Mouse (Mus musculus): ENCODE measurements around the gene Klk1b9. TPM values are rescaled to one million over a fixed set of nuclear protein-coding genes. Genes with fewer than 3 reads are reported as not detected.

Gene Klk1b9
- total RNA-seq (2023; ENCODE audit: inconsistent age) = not detected in 4 replicates

DNA sequence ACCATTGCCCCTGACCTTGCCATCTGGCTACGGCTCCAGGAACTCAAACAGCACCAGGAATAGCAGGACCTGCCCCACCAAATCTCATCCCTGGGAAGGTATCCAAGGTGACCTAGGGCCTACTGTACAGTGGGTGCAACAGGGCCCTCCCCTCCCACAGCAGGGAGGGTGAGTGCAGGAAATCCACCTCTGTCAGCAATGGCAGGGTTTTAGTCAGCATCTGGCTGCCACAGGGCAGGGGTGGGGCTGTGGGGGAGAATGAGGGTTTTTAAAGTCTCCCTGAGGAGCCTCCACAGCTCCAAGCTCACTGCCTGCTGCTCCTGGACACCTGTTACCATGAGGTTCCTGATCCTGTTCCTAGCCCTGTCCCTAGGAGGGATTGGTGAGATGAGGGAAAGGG lies at the start of gene Klk1b9:
Klk1b9 (plus strand) TSS at position 301 of the 400 bp plus-strand sequence.

GRCm38 (mm10) chr7:43933440-43933839 lies 42.4 kb upstream of the Klk1b9 start, which contains the start of gene Klk15:
Klk15 (plus strand) TSS chr7:43933740.

GRCm38 (mm10) chr7:43950364-43950763 lies 25.5 kb upstream of the Klk1b9 start, which contains the start of gene Klk1b8:
Klk1b8 (plus strand) TSS chr7:43950664.

DNA sequence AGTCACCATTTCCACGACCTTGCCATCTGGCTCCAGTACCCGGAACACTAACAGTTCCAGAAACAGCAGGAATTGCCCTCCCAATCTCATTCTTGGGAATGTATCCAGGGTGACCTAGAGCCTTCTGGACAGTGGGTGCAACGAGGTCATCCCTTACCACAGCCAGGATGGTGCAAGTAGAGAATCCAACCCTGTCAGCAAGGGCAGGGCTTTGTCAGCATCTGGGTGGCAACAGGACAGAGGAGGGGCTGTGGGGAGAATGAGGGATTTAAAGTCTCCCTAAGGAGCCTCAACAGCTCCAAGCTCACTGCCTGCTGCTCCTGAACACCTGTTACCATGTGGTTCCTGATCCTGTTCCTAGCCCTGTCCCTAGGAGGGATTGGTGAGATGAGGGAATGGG lies 9.4 kb upstream of the Klk1b9 start, which contains the start of gene Klk1b1:
Klk1b1 (plus strand) TSS at position 301 of the 400 bp plus-strand sequence.

DNA sequence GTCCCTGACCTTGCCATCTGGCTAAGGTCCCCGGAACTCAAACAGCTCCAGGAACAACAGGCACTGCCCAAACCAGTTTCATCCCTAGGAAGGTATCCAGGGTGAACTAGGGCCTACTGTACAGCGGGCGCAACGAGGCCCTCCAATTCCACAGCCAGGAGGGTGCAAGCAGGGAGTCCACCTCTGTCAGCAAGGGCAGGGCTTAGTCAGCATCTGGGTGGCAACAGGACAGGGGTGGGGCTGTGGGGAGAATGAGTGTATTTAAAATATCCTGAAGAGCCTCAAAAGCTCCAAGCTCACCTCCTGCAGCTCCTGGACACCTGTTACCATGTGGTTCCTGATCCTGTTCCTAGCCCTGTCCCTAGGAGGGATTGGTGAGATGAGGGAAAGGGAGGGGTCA lies 19.7 kb downstream of the Klk1b9 start, which contains the start of gene Klk1b11:
Klk1b11 (plus strand) TSS at position 301 of the 400 bp plus-strand sequence.

GRCm38 (mm10) chr7:44011868-44012267 lies 36.0 kb downstream of the Klk1b9 start, which contains the start of gene Klk1b26:
Klk1b26 (plus strand) TSS chr7:44012168.

Other genes with a start within 250 kb of the Klk1b9 start
- gene Klk12, start 207.2 kb upstream of the Klk1b9 start, total RNA-seq (2023; ENCODE audit: inconsistent age) = not detected in 4 replicates
- not detected in 4 replicates for gene Klk11, start 201.5 kb upstream of the Klk1b9 start, total RNA-seq (2023; ENCODE audit: inconsistent age)
- not detected in 4 replicates for gene Klk10, start 195.0 kb upstream of the Klk1b9 start, total RNA-seq (2023; ENCODE audit: inconsistent age)
- not detected in 4 replicates for gene Klk9, start 184.2 kb upstream of the Klk1b9 start, total RNA-seq (2023; ENCODE audit: inconsistent age)
- gene Klk8, start 178.5 kb upstream of the Klk1b9 start, total RNA-seq (2023; ENCODE audit: inconsistent age) = 1.1 to 6.0 TPM (median 4.7 TPM) in 4 replicates
- not detected in 4 replicates for gene Klk7, start 164.8 kb upstream of the Klk1b9 start, total RNA-seq (2023; ENCODE audit: inconsistent age)
- not detected in 4 replicates for gene Klk6, start 151.6 kb upstream of the Klk1b9 start, total RNA-seq (2023; ENCODE audit: inconsistent age)
- not detected in 4 replicates for gene Klk5, start 134.1 kb upstream of the Klk1b9 start, total RNA-seq (2023; ENCODE audit: inconsistent age)
- not detected in 4 replicates for gene Klk4, start 94.9 kb upstream of the Klk1b9 start, total RNA-seq (2023; ENCODE audit: inconsistent age)
- not detected in 4 replicates for gene Klk15, start 42.3 kb upstream of the Klk1b9 start, total RNA-seq (2023; ENCODE audit: inconsistent age)
- gene Klk1b8, start 25.4 kb upstream of the Klk1b9 start, total RNA-seq (2023; ENCODE audit: inconsistent age) = not detected in 4 replicates
- not detected in 4 replicates for gene Klk1b1, start 9.3 kb upstream of the Klk1b9 start, total RNA-seq (2023; ENCODE audit: inconsistent age)
- gene Klk1b11, start 19.8 kb downstream of the Klk1b9 start, total RNA-seq (2023; ENCODE audit: inconsistent age) = not detected in 4 replicates
- not detected in 4 replicates for gene Klk1b26, start 36.1 kb downstream of the Klk1b9 start, total RNA-seq (2023; ENCODE audit: inconsistent age)
- gene Klk1b27, start 76.2 kb downstream of the Klk1b9 start, total RNA-seq (2023; ENCODE audit: inconsistent age) = not detected in 4 replicates
- gene Klk1b21, start 126.3 kb downstream of the Klk1b9 start, total RNA-seq (2023; ENCODE audit: inconsistent age) = not detected in 4 replicates
- gene Klk1b22, start 136.6 kb downstream of the Klk1b9 start, total RNA-seq (2023; ENCODE audit: inconsistent age) = not detected in 4 replicates
- not detected in 4 replicates for gene Klk1b16, start 160.7 kb downstream of the Klk1b9 start, total RNA-seq (2023; ENCODE audit: inconsistent age)
- gene Klk1b24, start 212.2 kb downstream of the Klk1b9 start, total RNA-seq (2023; ENCODE audit: inconsistent age) = not detected in 4 replicates
- not detected in 4 replicates for gene Klk1b3, start 222.1 kb downstream of the Klk1b9 start, total RNA-seq (2023; ENCODE audit: inconsistent age)
- gene Klk1b4, start 231.4 kb downstream of the Klk1b9 start, total RNA-seq (2023; ENCODE audit: inconsistent age) = not detected in 4 replicates
- not detected in 4 replicates for gene Klk1b5, start 239.9 kb downstream of the Klk1b9 start, total RNA-seq (2023; ENCODE audit: inconsistent age)
- gene Klk1, start 249.3 kb downstream of the Klk1b9 start, total RNA-seq (2023; ENCODE audit: inconsistent age) = not detected in 4 replicates